In genomic region chr10:60760377-60760776, GRCm38 (mm10) we compare ENCODE assay signal across 8 mouse cellular contexts. TPM values are rescaled to one million over a fixed set of nuclear protein-coding genes. Genes with fewer than 3 reads are reported as not detected.
DNase-seq lines count a peak whose midpoint lies in the region; ATAC-seq and TF ChIP-seq lines count a peak whose summit lies in the region.

No protein-coding gene starts in this region.

- H3K36me3 ChIP-seq in hindbrain, postnatal 0 days (ENCODE audit: insufficient read depth, low read length), result no peaks in the 10 kb centered on the region

- H3K9ac ChIP-seq in hindbrain, postnatal 0 days (replicated peaks; ENCODE audit: low read length), result no peak overlapping the region

- H3K27ac ChIP-seq in cortical plate, adult 2 months (ENCODE audit: insufficient read depth, low read length), result no peak overlapping the region
- no peak overlapping the region for H3K27ac ChIP-seq in hindbrain, postnatal 0 days

- TF ChIP-seq CTCF in cortical plate, adult 2 months (IDR thresholded peaks at IDR 0.05; ENCODE audit: extremely low read depth, insufficient read depth, low read length), result peak; percentile 86
- TF ChIP-seq CTCF in hindbrain, postnatal 0 days (IDR thresholded peaks at IDR 0.05; ENCODE audit: low read depth), result peak; percentile 98

- H3K9me3 ChIP-seq in hindbrain, postnatal 0 days (ENCODE audit: low read length), result no peaks in the 10 kb centered on the region

- DNase-seq in gastrocnemius, adult 8-10 months (ENCODE audit: low spot score in 2 of 2), result peak; percentile 76 to 88
- peak; percentile 98 for DNase-seq in hindbrain, postnatal 0 days (ENCODE audit: low spot score)
- peak; percentile 92 to 96 for DNase-seq in left cerebral cortex, adult 18-20 months (ENCODE audit: low spot score in 2 of 2)
- DNase-seq in lung, postnatal 4 days, result peak; percentile 92 to 93
- DNase-seq in right cerebral cortex, adult 18-20 months, result peak; percentile 92
- peak; percentile 71 for DNase-seq in urinary bladder, adult 2 months (ENCODE audit: low spot score)

- peak; percentile 97 for ATAC-seq in activated CD4-positive, CD25-positive, alpha-beta regulatory T cell, adult 4 months
- ATAC-seq in hindbrain, postnatal 0 days, result peak; percentile 83

- H3K4me3 ChIP-seq in cortical plate, adult 2 months (ENCODE audit: insufficient read depth, low read length), result no peak overlapping the region
- no peak overlapping the region for H3K4me3 ChIP-seq in hindbrain, postnatal 0 days (ENCODE audit: low read length)

- no peaks in the 10 kb centered on the region for H3K4me1 ChIP-seq in cortical plate, adult 2 months (ENCODE audit: control insufficient read depth, insufficient read depth, low read length)
- H3K4me1 ChIP-seq in hindbrain, postnatal 0 days (ENCODE audit: insufficient read depth, low read length), result no peaks in the 10 kb centered on the region

- TF ChIP-seq POLR2A in cortical plate, adult 2 months (IDR thresholded peaks at IDR 0.05; ENCODE audit: extremely low read depth, insufficient read depth, low read length), result no peak

- H3K27me3 ChIP-seq in hindbrain, postnatal 0 days (ENCODE audit: insufficient read depth, low read length), result no peaks in the 10 kb centered on the region

- WGBS in hindbrain, postnatal 0 days, result 5% methylated on average over 14 of the region's 14 CpGs

- no peak overlapping the region for H3K4me2 ChIP-seq in hindbrain, postnatal 0 days (ENCODE audit: low read depth, low read length)

RNA-seq across cellular contexts. Expression of gene Slc29a3, which starts 7.8 kb away (rescaled TPM):
- 10 to 100 TPM; 11.4 to 15.7 TPM for polyA plus RNA-seq in activated CD4-positive, CD25-positive, alpha-beta regulatory T cell, adult 4 months (2017; shearing (Covaris generic))
- polyA plus RNA-seq in cortical plate, adult 2 months (2012; rRNA removed), result 8.4 and 8.5 TPM in 2 replicates
- 1 to 10 TPM; 1.0 to 2.2 (median 1.7) TPM for total RNA-seq in gastrocnemius, adult 8-10 months (2022)
- 8.5 and 10.0 TPM in 2 replicates for total RNA-seq in hindbrain, postnatal 0 days (2014; rRNA removed)
- 9.1 and 9.3 TPM in 2 replicates for polyA plus RNA-seq in hindbrain, postnatal 0 days (2015; fragmentation: Nextera tagmentation; extraction: Ambion mirVana)
- total RNA-seq in left cerebral cortex, adult 18-20 months (2021), result 10 to 100 TPM; 11.1 to 12.4 TPM
- polyA plus RNA-seq in urinary bladder, adult 2 months (2012; rRNA removed), result 5.5 and 7.8 TPM in 2 replicates
